ENCODE assay signal across 32 mouse cellular contexts in genomic region chr12:61923331-61923730, GRCm38 (mm10).
DNase-seq lines count a peak whose midpoint lies in the region; ATAC-seq lines count a peak whose summit lies in the region.
"Had no signal": no experiment of that assay in that cellular context is flagged by ENCODE, and none has a peak within 500 bp of the region (broad histone marks: within the 10 kb centered on the region; RNA-seq: fewer than 3 reads in every experiment).

No protein-coding gene starts in this region.

- H3K4me2 ChIP-seq in hindbrain, embryonic 16.5 days (ENCODE audit: low read length) = no peak overlapping the region
- H3K4me2 ChIP-seq in hindbrain, embryonic 14.5 days (replicated peaks) = no peak overlapping the region
- no peak overlapping the region for H3K4me2 ChIP-seq in midbrain, embryonic 15.5 days
- no peak overlapping the region for H3K4me2 ChIP-seq in midbrain, embryonic 11.5 days
- H3K4me2 ChIP-seq: heart, embryonic 15.5 days; hindbrain, embryonic 13.5 days; liver, embryonic 12.5 days; neural tube, embryonic 15.5 days had no signal

- H3K4me3 ChIP-seq in hindbrain, embryonic 16.5 days (ENCODE audit: low read length) = no peak overlapping the region
- no peak overlapping the region for H3K4me3 ChIP-seq in hindbrain, embryonic 14.5 days (replicated peaks; ENCODE audit: low read length)
- no peak overlapping the region for H3K4me3 ChIP-seq in midbrain, embryonic 15.5 days
- H3K4me3 ChIP-seq in midbrain, embryonic 11.5 days (ENCODE audit: low read depth, low read length) = no peak overlapping the region
- H3K4me3 ChIP-seq in embryonic facial prominence, embryonic 10.5 days = no peak overlapping the region
- H3K4me3 ChIP-seq: erythroblast, embryonic 14.5 days; heart, embryonic 10.5 days; heart, embryonic 15.5 days; hindbrain, embryonic 13.5 days; layer of hippocampus, adult 2 months; left cerebral cortex, adult 2 months; liver, embryonic 12.5 days; megakaryocyte, embryonic 14.5 days; neural tube, embryonic 15.5 days had no signal

- WGBS in hindbrain, embryonic 16.5 days = 0% methylated on average over 1 of the region's 1 CpGs
- WGBS in hindbrain, embryonic 14.5 days = 0% methylated on average over 1 of the region's 1 CpGs
- 4% methylated on average over 1 of the region's 1 CpGs for WGBS in midbrain, embryonic 15.5 days
- WGBS in midbrain, embryonic 11.5 days = 0% methylated on average over 1 of the region's 1 CpGs
- WGBS in embryonic facial prominence, embryonic 10.5 days = 4% methylated on average over 1 of the region's 1 CpGs

- peak; percentile 57 to 63 for DNase-seq in cerebellum, postnatal 10 days
- no peak for DNase-seq in cerebellum, postnatal 4 days (ENCODE audit: low spot score in 2 of 2)
- no peak for DNase-seq in hindbrain, embryonic 14.5 days (ENCODE audit: low spot score)
- DNase-seq in midbrain, embryonic 11.5 days (ENCODE audit: low spot score, missing footprints) = no peak
- no peak for DNase-seq in urinary bladder, adult 2 months (ENCODE audit: low spot score)
- DNase-seq in embryonic facial prominence, embryonic 10.5 days (ENCODE audit: low spot score) = no peak
- DNase-seq: adrenal gland, adult 2 months; cerebellum, adult 11-12 months; cerebellum, postnatal 25 days; gastrocnemius, postnatal 25 days; heart, adult 11 months; heart, postnatal 36 days; kidney, adult 18-20 months; kidney, postnatal 36 days; liver, postnatal 0 days; lung, postnatal 36 days; retina, postnatal 1 day; right cerebral cortex, postnatal 14 days; thymus, postnatal 4 days had no signal

- no peaks in the 10 kb centered on the region for H3K27me3 ChIP-seq in hindbrain, embryonic 16.5 days (replicated peaks; ENCODE audit: control insufficient read depth, insufficient read depth, low read length)
- H3K27me3 ChIP-seq in hindbrain, embryonic 14.5 days (ENCODE audit: control insufficient read depth, insufficient read depth, low read length) = no peaks in the 10 kb centered on the region
- H3K27me3 ChIP-seq in midbrain, embryonic 15.5 days (replicated peaks) = no peaks in the 10 kb centered on the region
- no peaks in the 10 kb centered on the region for H3K27me3 ChIP-seq in midbrain, embryonic 11.5 days (ENCODE audit: control insufficient read depth, insufficient read depth, low read length)
- H3K27me3 ChIP-seq in embryonic facial prominence, embryonic 10.5 days (replicated peaks; ENCODE audit: low read depth, poor library complexity, severe bottlenecking) = no peaks in the 10 kb centered on the region
- H3K27me3 ChIP-seq: CH12.LX; heart, embryonic 15.5 days; hindbrain, embryonic 13.5 days; liver, embryonic 12.5 days; megakaryocyte, embryonic 14.5 days; neural tube, embryonic 15.5 days had no signal

- no peaks in the 10 kb centered on the region for H3K9me3 ChIP-seq in hindbrain, embryonic 16.5 days (ENCODE audit: control insufficient read depth, low read length)
- no peaks in the 10 kb centered on the region for H3K9me3 ChIP-seq in hindbrain, embryonic 14.5 days (ENCODE audit: control insufficient read depth, low read length)
- H3K9me3 ChIP-seq in midbrain, embryonic 15.5 days = no peaks in the 10 kb centered on the region
- no peaks in the 10 kb centered on the region for H3K9me3 ChIP-seq in midbrain, embryonic 11.5 days (ENCODE audit: control insufficient read depth, low read length)
- no peaks in the 10 kb centered on the region for H3K9me3 ChIP-seq in embryonic facial prominence, embryonic 10.5 days
- H3K9me3 ChIP-seq: heart, embryonic 10.5 days; heart, embryonic 15.5 days; hindbrain, embryonic 13.5 days; liver, embryonic 12.5 days; neural tube, embryonic 15.5 days had no signal

- H3K9ac ChIP-seq in hindbrain, embryonic 16.5 days (ENCODE audit: low read depth, low read length) = no peak overlapping the region
- H3K9ac ChIP-seq in hindbrain, embryonic 14.5 days = no peak overlapping the region
- H3K9ac ChIP-seq in midbrain, embryonic 15.5 days = no peak overlapping the region
- no peak overlapping the region for H3K9ac ChIP-seq in midbrain, embryonic 11.5 days (ENCODE audit: low read length)
- H3K9ac ChIP-seq: heart, embryonic 15.5 days; hindbrain, embryonic 13.5 days; liver, embryonic 12.5 days; liver, postnatal 0 days; neural tube, embryonic 15.5 days had no signal

- no peaks in the 10 kb centered on the region for H3K36me3 ChIP-seq in hindbrain, embryonic 16.5 days (ENCODE audit: control insufficient read depth, insufficient read depth, low read length)
- no peaks in the 10 kb centered on the region for H3K36me3 ChIP-seq in hindbrain, embryonic 14.5 days (replicated peaks; ENCODE audit: control insufficient read depth, insufficient read depth)
- no peaks in the 10 kb centered on the region for H3K36me3 ChIP-seq in midbrain, embryonic 15.5 days (replicated peaks)
- H3K36me3 ChIP-seq in midbrain, embryonic 11.5 days (ENCODE audit: control insufficient read depth, insufficient read depth, low read length) = no peaks in the 10 kb centered on the region
- H3K36me3 ChIP-seq in embryonic facial prominence, embryonic 10.5 days (replicated peaks) = no peaks in the 10 kb centered on the region
- H3K36me3 ChIP-seq: heart, embryonic 10.5 days; heart, embryonic 15.5 days; hindbrain, embryonic 13.5 days; liver, embryonic 12.5 days; neural tube, embryonic 15.5 days had no signal

- peak; percentile 48; the same call in 1 of the 2 replicates for ATAC-seq in hindbrain, embryonic 16.5 days
- no peak for ATAC-seq in hindbrain, embryonic 14.5 days (ENCODE audit: low FRiP score)
- ATAC-seq in midbrain, embryonic 15.5 days (replicated peaks) = 0 out of 2 replicates have a peak, but pooled peaks have one; percentile 52
- no peak for ATAC-seq in midbrain, embryonic 11.5 days (ENCODE audit: low FRiP score)
- ATAC-seq: activated CD4-positive, CD25-positive, alpha-beta regulatory T cell, adult 4 months; liver, embryonic 12.5 days; liver, postnatal 0 days had no signal

- no peaks in the 10 kb centered on the region for H3K4me1 ChIP-seq in hindbrain, embryonic 16.5 days (ENCODE audit: control insufficient read depth, insufficient read depth, low read depth, low read length)
- H3K4me1 ChIP-seq in hindbrain, embryonic 14.5 days (replicated peaks; ENCODE audit: control insufficient read depth, insufficient read depth, low read length) = no peaks in the 10 kb centered on the region
- no peaks in the 10 kb centered on the region for H3K4me1 ChIP-seq in midbrain, embryonic 15.5 days
- H3K4me1 ChIP-seq in midbrain, embryonic 11.5 days (ENCODE audit: control insufficient read depth, insufficient read depth, low read length) = no peaks in the 10 kb centered on the region
- H3K4me1 ChIP-seq in embryonic facial prominence, embryonic 10.5 days = no peaks in the 10 kb centered on the region
- H3K4me1 ChIP-seq: heart, embryonic 10.5 days; heart, embryonic 15.5 days; hindbrain, embryonic 13.5 days; liver, embryonic 12.5 days; megakaryocyte, embryonic 14.5 days; neural tube, embryonic 15.5 days had no signal

- H3K27ac ChIP-seq in hindbrain, embryonic 16.5 days (ENCODE audit: low read depth, low read length) = no peak overlapping the region
- no peak overlapping the region for H3K27ac ChIP-seq in hindbrain, embryonic 14.5 days
- no peak overlapping the region for H3K27ac ChIP-seq in midbrain, embryonic 15.5 days
- H3K27ac ChIP-seq in midbrain, embryonic 11.5 days (ENCODE audit: low read depth, low read length) = no peak overlapping the region
- H3K27ac ChIP-seq in embryonic facial prominence, embryonic 10.5 days (replicated peaks) = no peak overlapping the region
- H3K27ac ChIP-seq: heart, embryonic 10.5 days; heart, embryonic 15.5 days; hindbrain, embryonic 13.5 days; layer of hippocampus, adult 2 months; left cerebral cortex, adult 2 months; liver, embryonic 12.5 days; neural tube, embryonic 15.5 days had no signal

Comparison
In these comparisons a context has a peak if more than half of its experiments do, and no peak if none do; other contexts are left out.
1. DNase-seq: peak in cerebellum, postnatal 10 days (2 of 2); none in cerebellum, postnatal 4 days (0 of 2), hindbrain, embryonic 14.5 days (single experiment), midbrain, embryonic 11.5 days (single experiment), urinary bladder, adult 2 months (single experiment) and embryonic facial prominence, embryonic 10.5 days (single experiment).
2. ATAC-seq: peak in hindbrain, embryonic 16.5 days (single experiment) and midbrain, embryonic 15.5 days (single experiment); none in hindbrain, embryonic 14.5 days (single experiment) and midbrain, embryonic 11.5 days (single experiment).